Mouse (Mus musculus) G1E-ER4 (cell line): ENCODE measurements around the gene St6galnac3. TPM values are rescaled to one million over a fixed set of nuclear protein-coding genes. Genes with fewer than 3 reads are reported as not detected.

ENCODE experiments used
- GATA1 ChIP-seq: IDR thresholded peaks from one replicate; pipeline ENCODE4 v1.8.0; 2012; ENCODE audit warnings: low read length, inconsistent platforms
- polyA plus RNA-seq: library from polyadenylated mRNA; stranded (reverse); fragments of >175 nt; gene quantifications from 2 replicates; pipeline ENCODE4 v1.2.3, GENCODE M21; 2012

St6galnac3 gene
- polyA plus RNA-seq, 1 experiment, result 1.9 TPM

GRCm38 (mm10) chr3:153421060-153421917 lies 303.7 kb downstream of the St6galnac3 start:
- no peak for TF ChIP-seq GATA1

GRCm38 (mm10) chr3:153419331-153419730 lies 305.6 kb downstream of the St6galnac3 start:
- TF ChIP-seq GATA1, result no peak

GRCm38 (mm10) chr3:153417001-153417400 lies 308.0 kb downstream of the St6galnac3 start:
- no peak for TF ChIP-seq GATA1

- TF ChIP-seq GATA1, result no peak
Observed at GRCm38 (mm10) chr3:153416383-153416782, 308.6 kb downstream of the St6galnac3 start.

GRCm38 (mm10) chr3:153414132-153414531 lies 310.8 kb downstream of the St6galnac3 start:
- no peak for TF ChIP-seq GATA1

- TF ChIP-seq GATA1, result no peak
Observed at GRCm38 (mm10) chr3:153409286-153409685, 315.7 kb downstream of the St6galnac3 start.

- TF ChIP-seq GATA1, result no peak
Observed at GRCm38 (mm10) chr3:153408361-153408760, 316.6 kb downstream of the St6galnac3 start.

GRCm38 (mm10) chr3:153407698-153408097 lies 317.3 kb downstream of the St6galnac3 start:
- TF ChIP-seq GATA1, result no peak

GRCm38 (mm10) chr3:153406858-153407257 lies 318.1 kb downstream of the St6galnac3 start:
- no peak for TF ChIP-seq GATA1

GRCm38 (mm10) chr3:153406220-153406619 lies 318.8 kb downstream of the St6galnac3 start:
- no peak for TF ChIP-seq GATA1

- TF ChIP-seq GATA1, result no peak
Observed at GRCm38 (mm10) chr3:153405643-153406042, 319.3 kb downstream of the St6galnac3 start.

- TF ChIP-seq GATA1, result no peak
Observed at GRCm38 (mm10) chr3:153400259-153400658, 324.7 kb downstream of the St6galnac3 start.

- TF ChIP-seq GATA1, result no peak
Observed at GRCm38 (mm10) chr3:153399574-153399973, 325.4 kb downstream of the St6galnac3 start.

GRCm38 (mm10) chr3:153397726-153398125 lies 327.2 kb downstream of the St6galnac3 start:
- TF ChIP-seq GATA1, result no peak

- TF ChIP-seq GATA1, result no peak
Observed at GRCm38 (mm10) chr3:153396375-153397068, 328.5 kb downstream of the St6galnac3 start.

- no peak for TF ChIP-seq GATA1
Observed at GRCm38 (mm10) chr3:153395351-153395750, 329.6 kb downstream of the St6galnac3 start.
